Mouse (Mus musculus) adrenal gland, postnatal 25 days (tissue): ENCODE data around the gene 1700088E04Rik. TPM values are rescaled to one million over a fixed set of nuclear protein-coding genes. Genes with fewer than 3 reads are reported as not detected.

Experiments
- DNase-seq: peaks from one replicate; pipeline ENCODE4 v3.0.0; 2021; ENCODE audit warnings: mixed read lengths
- total RNA-seq: library from RNA; stranded (reverse); gene quantifications from 2 replicates; pipeline ENCODE4 v1.2.3, GENCODE M21; 2021

1700088E04Rik gene
- total RNA-seq, 1 experiment from 2014 or later: 7.2 TPM

DNA sequence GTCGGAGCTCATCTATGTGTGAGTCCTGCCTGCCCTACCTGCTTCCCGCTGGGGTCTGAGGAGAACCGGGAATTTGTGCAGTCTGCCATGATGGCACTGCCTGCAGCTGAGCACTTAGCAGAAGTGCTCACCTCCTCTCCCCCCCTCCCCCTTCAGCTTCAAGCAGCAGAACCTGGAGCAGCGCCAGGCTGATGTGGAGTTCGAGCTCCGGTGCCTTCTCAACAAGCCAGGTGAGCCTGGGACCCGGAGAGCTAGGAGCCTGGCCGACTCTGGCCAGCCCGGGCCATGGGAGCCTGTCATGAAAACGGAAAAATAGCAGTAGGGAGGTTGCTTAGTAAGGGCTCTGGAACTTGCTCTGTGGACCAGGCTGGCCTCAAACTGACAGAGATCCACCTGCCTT is 10.3 kb downstream of the 1700088E04Rik start:
- no peak for DNase-seq

DNA sequence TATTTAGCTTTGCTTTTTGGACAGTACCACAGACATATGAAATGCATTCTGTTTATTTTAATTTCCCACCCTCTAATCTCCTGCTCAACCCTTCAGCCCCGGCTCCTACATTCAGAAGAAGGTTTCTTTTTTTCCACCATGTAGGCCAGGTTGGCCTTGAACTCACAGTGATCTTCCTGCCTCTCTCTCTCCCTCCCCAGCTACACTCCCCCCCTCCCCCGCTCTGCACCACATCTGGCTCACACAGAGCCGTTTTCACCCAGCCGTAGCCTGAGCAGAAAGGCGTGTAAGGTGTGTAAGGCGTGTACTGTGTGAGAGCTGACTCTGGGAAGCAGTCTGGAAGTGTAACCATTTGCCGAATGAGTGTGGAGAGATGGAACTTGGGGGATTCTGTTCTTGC is 11.7 kb downstream of the 1700088E04Rik start:
- no peak for DNase-seq

DNA sequence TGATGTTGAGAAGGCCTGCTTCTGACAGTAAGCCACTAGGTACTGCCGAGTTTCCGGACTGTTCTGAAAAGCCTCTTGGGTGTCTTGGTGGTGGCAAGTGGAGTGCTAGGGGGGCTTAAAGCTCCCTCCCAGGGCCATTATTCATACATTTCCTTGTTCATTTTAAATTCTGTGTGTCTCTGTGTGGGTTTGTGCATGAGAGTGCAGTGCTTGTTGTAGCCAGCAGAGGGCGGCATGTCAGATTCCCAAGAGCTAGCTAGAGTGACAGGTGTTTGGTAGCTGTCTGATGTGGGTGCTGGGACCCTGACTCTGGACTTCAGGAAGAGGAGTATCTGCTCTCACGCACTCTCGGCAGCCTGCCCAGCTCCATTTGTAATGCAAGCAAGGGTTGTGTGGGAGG is 12.8 kb downstream of the 1700088E04Rik start:
- DNase-seq: no peak

DNA sequence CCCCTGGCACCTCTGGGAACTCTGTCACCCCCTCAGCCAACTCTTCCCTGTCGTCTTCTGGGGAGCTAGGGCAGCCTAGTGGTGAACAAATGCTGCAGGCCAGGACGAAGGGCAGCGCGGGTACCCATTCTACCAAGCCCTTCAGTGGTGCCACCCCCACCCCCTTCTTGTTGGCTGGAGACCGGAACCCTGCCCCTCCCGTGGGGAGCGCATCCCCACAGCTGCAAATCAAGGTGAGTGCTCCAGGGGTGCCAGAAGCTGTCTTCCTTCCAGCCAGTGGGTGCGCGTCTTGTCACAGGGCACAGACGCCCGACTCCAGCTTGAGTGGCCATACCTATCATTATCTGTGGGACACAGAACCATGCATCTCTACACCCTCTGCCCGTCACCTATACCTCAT is 14.0 kb downstream of the 1700088E04Rik start:
- no peak for DNase-seq

DNA sequence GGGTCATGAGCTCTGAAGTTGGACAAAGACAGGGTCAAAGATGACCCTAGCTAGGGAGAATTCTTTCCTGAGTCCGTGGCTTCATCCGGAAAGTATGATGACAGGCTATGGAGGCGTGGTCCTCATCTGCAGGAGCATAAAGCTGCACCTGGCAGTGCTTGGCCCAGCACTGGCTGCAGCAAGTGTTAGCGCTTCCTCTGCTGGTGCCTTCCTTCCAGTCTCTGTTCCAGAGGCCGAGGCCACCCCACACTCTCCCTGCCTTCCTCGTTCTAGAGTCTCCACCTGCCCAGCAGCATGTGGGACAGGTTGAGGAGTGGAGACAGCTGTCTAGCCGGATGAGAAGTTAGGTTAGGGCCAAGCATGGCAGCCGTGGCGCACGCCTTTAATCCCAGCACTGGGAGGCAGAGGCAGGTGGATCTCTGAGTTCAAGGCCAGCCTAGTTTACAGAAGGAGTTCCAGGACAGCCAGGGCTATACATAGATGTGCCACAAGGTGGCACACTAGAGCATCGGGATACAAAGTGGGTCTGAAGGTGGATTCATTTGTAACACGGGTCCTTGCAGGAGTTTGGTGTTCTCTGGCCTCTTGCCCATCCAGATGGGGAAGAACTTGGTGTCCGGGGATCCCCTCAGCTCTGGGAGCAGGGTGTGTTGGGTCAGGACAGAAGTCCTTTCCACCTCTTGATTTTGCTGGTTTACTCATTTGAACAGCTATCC is 14.7 kb downstream of the 1700088E04Rik start:
- DNase-seq: peak; percentile 58

DNA sequence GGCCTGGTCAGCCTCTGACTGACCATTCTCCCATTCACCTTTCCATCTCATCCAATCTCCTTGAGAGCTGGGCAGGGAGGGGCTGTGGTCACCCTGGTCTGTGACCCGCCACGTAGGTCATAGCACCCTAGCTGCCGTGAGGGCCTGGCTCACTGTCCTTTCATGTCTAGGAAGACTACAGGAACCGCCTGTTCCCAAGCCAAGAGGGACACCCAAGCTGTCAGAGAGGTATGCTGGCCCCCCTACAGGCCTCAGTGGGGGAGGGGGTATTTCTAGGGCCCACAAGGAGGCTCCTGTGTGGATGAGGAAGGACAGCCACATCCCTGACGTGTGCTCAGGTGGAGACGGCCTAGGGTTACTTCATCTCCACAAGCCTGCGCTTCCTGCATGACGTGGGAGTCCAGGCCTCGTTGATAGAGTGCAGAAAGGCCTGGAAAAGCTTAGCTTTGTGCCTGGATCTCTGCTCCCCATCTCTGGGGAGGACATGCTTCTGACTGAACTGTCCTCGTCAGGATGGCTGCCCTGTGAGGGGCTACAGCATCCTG is 16.6 kb downstream of the 1700088E04Rik start:
- DNase-seq: no peak

DNA sequence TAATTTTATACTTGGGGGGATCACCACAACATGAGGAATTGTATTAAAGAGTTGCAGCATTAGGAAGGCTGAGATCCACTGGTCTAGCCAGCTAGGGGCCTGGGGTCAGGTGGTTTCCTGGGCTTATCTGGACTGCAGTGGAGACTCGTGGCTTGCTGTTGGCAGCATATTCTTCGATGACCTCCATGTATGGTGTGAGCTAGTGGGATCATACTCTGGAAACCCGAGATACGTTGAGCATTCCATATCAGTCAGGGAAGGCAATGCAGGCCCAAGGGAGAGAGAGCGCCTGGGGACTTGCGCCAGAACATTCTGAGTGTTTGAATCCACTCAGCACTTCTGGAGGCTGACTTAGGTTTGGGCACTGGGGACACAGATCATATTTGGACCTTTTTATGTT is 17.3 kb downstream of the 1700088E04Rik start:
- DNase-seq: no peak

DNA sequence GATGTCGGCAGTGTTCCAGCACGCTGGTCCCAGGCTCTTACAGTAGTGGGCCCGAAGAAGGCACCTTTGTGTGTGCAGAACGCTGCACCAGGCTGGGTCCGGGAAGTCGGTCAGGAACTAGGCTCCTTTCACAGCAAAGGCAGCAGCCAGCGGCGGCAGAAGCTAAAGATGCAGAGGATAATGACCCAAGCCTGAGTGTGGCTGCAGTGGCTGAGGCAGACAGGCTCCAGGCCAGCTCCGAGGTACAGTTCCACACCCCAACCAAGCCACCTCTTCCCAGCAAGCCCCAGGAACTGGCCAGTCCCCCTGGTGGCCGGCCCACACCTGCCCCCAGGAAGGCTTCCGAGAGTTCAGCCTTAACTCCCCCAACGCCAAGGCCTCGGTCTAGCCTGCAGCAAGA is 18.5 kb downstream of the 1700088E04Rik start:
- DNase-seq: no peak

DNA sequence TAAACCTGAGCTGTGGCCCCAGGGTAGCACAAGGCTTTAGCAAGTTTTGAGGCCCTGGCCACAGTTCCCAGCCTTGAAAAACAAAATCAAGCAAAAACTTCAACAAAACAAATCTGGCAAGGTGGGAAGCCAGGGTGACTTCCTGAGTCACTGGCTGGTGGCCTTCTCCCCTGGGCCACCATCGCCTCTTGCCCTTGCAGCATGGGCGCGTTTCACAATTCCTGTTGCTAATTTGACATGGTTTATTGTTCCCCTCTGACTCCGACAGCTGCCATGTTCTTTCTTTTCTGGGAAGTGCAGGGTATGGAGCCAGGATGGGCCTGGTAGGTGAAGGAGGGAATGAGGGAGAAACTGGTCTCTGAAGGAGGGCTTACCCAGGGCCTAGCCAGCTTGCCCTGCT is 18.9 kb downstream of the 1700088E04Rik start:
- DNase-seq: no peak

DNA sequence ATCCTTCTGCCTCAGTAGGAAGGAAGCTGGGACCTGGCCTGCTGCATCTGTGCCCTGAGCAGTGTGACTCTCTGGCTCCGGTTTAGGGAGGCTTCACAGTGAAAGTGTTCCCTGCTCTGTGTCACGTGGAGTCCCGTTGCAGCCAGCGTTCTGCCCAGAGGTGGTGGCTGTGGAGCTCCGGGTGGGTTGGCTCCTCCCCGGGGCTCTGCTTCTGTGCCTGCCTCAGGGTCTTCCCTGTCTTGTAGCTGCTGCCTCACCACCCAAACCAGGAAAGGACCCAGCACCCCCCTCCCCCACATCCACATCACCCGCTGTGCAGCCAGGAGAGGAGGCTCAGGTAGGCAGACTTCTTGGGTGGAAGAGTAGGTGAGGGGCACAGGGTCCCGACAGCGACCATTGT is 21.6 kb downstream of the 1700088E04Rik start:
- DNase-seq: no peak

DNA sequence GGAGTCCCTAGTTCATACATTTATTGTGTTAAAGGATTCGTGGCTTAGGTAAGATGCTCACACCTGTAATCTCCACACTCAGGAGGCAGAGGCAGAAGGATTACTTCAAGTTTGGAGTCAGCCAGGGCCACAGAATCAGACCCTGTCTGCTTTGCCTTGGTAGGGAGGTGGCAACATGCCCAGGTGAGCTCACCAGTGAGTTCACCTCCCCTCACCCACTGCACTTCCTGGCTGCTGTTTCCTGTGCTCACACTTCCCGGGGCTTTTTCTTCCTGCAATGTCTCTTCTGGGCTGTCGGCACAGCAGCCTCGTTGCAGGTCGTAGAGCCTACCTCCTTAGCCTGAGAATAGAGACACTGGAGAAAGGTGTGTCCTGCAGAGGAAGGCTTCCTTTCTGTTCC is 25.8 kb downstream of the 1700088E04Rik start:
- no peak for DNase-seq

DNA sequence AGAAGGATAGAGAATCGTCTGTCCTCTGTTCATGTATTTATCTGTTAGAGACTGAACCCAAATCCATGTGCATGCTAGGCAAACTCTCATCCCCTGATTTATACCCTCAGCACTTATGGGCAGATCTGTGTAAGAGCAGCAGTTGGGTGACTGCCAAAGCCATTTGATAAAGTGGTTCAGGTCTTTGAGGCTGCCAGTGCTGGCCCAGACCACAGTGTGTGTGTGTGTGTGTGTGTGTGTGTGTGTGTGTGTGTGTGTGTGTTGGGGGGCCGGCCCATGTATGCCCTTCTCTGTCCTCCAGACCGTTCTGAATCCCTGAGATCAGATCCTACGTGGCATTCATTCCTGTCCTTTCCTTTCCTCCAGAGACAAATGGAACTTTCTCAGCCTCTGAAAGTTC is 29.3 kb downstream of the 1700088E04Rik start:
- no peak for DNase-seq

DNA sequence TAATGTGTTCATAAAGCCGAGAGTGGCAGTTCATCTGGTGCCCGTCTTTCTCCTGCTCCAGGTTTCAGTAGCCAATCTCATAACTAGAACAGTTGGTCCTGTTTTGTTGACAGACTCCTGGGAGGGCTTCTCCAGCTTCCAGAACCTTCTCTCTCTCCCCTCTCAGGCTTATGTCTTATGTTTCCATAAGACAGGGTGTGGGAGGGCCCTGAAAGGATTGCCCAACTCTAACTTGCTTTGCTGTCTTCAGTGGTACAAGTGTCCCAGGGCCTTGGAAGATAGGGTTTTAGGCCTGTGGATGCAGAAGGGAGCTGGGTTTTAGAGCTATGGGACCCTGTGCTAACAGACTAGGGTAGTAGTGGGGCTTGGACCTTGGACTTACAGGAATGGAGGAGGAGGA is 30.5 kb downstream of the 1700088E04Rik start:
- no peak for DNase-seq

DNA sequence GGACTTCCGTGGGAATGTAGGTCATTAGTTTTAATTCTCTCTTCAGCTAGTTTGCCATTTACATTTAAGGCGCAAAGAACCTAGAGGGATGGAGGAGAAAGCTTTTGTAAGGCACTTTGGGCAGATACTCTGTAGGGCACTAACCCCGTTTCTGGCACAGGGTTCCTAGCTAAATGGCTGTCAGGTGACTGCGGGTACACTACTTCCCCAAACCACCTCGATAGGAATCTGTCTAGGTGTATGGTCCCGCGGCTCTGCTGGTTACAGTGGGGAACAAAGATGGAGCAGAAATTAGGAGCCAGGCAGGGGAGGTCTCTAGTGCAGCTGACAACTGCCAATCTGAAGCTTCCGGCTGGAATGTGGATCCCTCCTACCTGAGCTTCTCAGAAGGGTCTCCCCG is 31.0 kb downstream of the 1700088E04Rik start:
- no peak for DNase-seq

DNA sequence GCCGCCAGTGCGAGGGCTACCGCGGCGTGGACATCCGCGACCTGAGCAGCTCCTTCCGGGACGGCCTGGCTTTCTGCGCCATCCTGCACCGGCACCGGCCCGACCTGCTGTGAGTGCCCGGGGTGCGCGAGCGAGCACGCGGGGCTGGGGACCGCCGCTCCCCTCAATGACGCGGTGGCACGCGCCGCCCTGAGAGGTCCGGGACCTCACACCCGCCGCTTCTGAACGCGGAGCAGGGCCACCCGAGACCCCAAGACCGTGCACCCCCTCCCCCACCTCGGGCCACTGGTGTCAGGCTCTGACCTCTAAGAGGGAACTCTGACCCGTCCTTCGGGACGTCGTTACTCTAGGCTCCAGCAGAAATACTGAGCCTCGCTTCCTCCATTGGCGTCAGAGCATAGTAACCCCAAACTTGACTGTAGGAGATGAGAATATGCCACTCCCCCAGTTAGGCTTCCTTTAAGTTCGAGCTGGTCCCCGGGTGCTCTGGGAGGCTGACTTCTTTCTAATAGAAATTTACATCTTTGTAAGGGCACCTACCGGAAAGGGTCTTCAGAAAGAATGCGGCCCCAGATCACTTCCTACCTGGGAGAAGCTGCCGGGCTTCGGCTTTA is 31.6 kb downstream of the 1700088E04Rik start:
- peak; percentile 53 for DNase-seq

DNA sequence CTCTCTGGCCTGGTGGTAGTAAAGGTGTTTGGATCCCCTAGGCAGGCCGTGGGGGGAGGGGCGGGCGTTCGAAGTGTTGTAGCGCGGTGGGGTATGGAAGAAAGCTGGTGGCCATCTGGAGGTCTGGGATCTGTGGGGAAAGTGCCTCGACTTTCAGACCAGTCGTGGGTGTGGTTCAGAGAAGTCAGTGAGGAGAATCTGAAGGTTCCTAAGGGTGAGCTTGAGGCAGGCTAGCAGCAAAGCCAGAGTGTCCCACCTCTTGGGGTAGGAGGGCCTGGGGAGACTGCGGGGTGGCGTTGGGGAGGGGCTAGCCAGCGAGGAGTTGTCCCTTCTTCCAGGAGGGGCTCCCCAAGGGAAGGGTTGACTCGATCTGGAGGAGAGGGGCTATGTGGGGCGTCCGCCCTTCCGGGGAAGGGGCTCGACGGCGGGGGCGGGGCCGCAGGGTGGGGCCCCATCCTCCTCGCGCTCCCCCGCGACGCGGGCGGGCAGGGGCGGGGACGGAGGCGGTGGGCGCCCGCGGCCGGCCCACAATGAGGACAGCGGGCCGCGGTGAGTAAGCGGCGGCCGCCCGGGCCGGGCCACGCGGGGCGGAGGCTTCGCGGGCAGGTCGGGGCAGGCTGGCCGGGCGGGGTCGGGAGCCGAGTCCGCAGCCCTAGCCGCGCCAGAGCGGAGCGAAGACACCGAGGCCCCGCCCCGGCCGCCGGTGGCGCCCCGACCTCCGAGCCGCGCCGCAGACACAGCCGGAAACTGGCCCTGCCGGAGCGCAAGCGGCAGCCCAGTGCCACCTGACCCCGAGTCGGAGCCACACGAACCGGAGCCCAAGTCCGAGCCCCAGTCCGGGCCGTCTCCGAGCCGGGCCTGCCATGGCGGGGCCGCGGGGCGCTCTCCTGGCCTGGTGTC is 32.4 kb downstream of the 1700088E04Rik start, which contains the start of gene Micall1:
Gene Micall1 (plus strand): TSS at position 478 of the 900 bp plus-strand sequence.
- DNase-seq: peak; percentile 87

DNA sequence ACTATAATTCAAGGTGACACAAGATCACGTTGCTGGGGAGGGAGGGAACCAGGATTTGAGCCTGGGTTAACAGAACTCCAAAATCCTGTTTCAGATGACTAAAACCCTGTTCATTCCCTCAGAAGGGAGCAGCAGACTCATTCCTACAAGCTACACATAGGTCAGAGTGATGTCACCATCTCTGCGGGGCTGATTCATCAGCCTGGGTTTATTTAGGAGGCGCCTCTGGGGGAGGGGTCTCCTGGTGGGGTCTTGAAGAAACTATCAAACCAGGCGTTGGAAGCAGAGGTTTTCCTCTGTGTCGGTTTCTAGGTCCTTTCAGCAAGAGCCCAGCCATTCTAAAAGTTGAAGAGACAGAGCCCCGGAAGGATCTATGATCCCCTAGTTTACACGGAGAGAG is 33.1 kb downstream of the 1700088E04Rik start:
- DNase-seq: no peak

DNA sequence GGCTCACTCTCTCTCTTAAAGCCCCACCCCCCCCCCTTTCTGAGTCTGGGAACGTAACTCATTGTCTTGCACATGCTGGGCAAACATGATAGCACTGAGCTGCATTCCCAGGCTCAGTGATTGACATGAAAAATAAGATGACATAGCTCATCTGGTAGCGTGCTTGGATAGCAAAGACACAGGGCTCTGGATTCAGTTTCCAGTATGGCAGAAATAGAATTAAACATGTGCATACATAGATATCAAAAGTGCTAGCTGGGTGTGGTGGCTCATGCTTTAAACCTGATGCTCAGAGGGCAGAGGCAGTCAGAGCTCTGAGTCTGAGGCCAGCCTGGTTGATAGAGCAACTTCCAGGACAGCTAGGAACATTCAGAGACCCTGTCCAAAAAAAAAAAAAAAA is 35.2 kb downstream of the 1700088E04Rik start:
- no peak for DNase-seq

DNA sequence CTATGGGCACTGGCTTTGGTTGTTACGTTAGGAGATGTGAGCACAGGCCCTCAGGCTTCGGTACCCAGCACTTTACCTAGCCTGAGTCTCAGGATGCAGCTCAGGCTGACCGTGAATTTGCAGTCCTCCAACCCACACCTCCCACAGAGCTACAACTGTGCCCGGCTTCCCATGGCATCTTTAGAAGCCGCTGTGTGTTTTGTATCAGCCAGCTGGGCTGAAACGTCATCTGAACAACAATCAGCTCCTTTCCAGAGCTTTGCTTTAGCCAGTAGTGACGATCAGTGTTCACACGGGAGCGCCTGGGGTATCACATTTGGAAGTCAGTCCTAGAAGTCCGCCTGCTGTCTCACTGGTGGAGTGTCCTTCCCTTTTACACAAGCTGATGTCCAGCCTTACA is 37.8 kb downstream of the 1700088E04Rik start:
- DNase-seq: no peak

DNA sequence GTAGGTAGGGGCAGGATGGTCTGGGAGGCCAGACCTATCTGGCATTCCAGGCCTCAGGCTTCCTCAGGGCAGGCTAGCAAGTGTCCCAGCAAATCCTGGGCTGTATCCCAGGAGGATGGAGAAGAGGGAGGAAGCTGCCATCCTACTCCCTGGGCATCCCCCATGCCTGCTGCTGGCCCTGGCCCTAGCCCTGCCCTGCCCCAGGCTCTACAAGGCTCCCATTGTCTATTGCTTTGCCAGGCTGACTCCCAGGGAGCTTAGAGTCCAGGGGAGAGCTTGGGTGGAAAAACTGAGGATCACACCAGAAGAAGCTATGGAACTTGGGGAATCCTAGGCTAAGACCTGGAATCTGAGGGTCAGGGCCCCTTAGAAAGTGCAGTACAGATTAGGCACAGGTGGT is 39.5 kb downstream of the 1700088E04Rik start:
- no peak for DNase-seq

DNA sequence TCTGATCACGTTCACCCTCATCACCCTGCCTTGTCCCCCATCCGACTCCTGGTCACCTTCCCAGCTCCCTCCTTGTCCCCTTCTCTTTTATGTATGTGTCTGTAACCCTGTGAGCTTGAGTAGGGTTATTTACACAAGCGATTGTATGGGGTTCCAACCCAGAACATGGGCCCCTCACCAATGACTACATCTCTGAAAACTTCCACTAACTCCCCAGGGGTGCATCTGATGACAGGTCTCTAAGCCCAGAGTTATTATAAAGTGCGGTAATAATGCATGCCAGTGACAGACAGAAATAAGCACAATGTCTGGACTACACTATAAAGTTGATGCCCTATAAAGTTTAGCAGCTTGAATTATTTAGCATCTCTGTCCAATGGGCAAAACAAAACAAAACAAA is 40.7 kb downstream of the 1700088E04Rik start:
- DNase-seq: no peak

DNA sequence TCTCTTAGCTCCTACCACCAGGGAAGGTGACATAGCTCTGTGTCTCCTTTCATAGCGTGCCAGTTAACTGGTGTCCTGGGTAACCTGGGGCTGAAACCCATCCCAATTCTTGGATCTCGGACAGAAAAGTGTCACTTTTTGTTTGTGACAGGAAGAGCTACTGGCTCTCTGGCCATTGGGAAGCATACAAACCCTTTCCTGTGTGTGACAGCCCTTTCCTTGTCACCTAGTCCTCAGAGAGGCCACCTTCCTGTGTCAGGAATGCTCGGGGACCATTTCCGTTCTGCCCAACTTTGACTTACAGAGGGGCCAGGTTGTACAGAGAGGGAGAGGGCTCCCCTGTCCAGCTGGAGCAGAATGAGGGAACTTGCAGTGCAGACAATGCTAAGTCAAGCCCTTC is 41.6 kb downstream of the 1700088E04Rik start:
- DNase-seq: no peak

DNA sequence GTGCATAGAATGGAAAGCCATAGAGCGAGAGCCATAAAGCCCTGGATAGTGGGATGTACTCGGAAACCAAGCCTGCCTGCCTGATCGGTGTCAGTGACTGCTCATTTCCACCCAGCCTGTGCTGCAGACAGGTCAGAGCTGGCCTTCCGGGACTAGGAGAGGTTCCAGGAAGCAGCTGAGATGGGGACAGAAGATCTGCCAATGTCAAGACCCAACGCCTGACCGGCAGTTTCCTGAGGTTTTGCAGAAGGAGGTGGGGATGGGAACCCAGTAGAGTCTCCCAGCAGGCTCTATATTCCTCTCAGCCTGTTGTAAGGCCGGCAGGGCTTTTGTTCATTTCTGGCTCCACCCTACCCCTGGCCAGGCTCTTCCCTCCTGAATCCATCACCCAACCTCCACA is 42.2 kb downstream of the 1700088E04Rik start:
- DNase-seq: no peak
